Mouse (Mus musculus) adipocyte (in vitro differentiated cells): ENCODE results near the gene Olfr1222.
"Not testable (repeated sequence)": the region's sequence is repeated elsewhere in the genome, so short reads cannot be mapped to it uniquely, and the experiment has no call there.

Experiments used
- DNase-seq: peaks from one replicate; pipeline ENCODE4 v3.0.0-alpha.2; 2016; ENCODE audit warnings: low spot score

Gene Olfr1222

GRCm38 (mm10) chr2:89132954-89133353 is at the start of gene Olfr1222:
Olfr1222 (minus strand) TSS chr2:89133054.
- DNase-seq, result no peak

- no peak for DNase-seq
Observed at GRCm38 (mm10) chr2:89174569-89174968, 41.7 kb upstream of the Olfr1222 start, which contains the start of gene Olfr1225. Olfr1225 (minus strand) TSS chr2:89174669.

GRCm38 (mm10) chr2:89164711-89165110 is 31.9 kb upstream of the Olfr1222 start:
- not testable (repeated sequence) for DNase-seq

- not testable (repeated sequence) for DNase-seq
Observed at GRCm38 (mm10) chr2:89163991-89164390, 31.1 kb upstream of the Olfr1222 start, which contains the start of gene Olfr1224-ps1. Olfr1224-ps1 (minus strand) TSS chr2:89164091.

GRCm38 (mm10) chr2:89151460-89151859 is 18.6 kb upstream of the Olfr1222 start, which contains the start of gene Olfr1223:
Olfr1223 (minus strand) TSS chr2:89151560.
- DNase-seq, result no peak

- DNase-seq, result no peak
Observed at GRCm38 (mm10) chr2:89117183-89117582, 15.7 kb downstream of the Olfr1222 start, which contains the start of gene Olfr1221. Olfr1221 (minus strand) TSS chr2:89117283.

- DNase-seq, result no peak
Observed at GRCm38 (mm10) chr2:89106735-89107134, 26.1 kb downstream of the Olfr1222 start, which contains the start of gene Olfr1220. Olfr1220 (minus strand) TSS chr2:89106835.

- no peak for DNase-seq
Observed at GRCm38 (mm10) chr2:89105651-89106050, 27.2 kb downstream of the Olfr1222 start.

- DNase-seq, result no peak
Observed at GRCm38 (mm10) chr2:89093848-89094247, 39.0 kb downstream of the Olfr1222 start.

GRCm38 (mm10) chr2:89083413-89083812 is 49.4 kb downstream of the Olfr1222 start, which contains the start of gene Olfr1219:
Olfr1219 (minus strand) TSS chr2:89083513.
- no peak for DNase-seq

GRCm38 (mm10) chr2:89081487-89081886 is 51.4 kb downstream of the Olfr1222 start:
- DNase-seq, result no peak
